Mouse (Mus musculus): Measurements from ENCODE around the gene Ccdc125. TPM values are rescaled to one million over a fixed set of nuclear protein-coding genes. Genes with fewer than 3 reads are reported as not detected.

Ccdc125 gene
- polyA plus RNA-seq (2014; fragmentation: Illumina TruSeq; extraction: RNeasy Lipid Tissue Mini Kit (QIAGEN cat#74804); ENCODE audit: low read depth, low replicate concordance): 0.21 TPM

GRCm38 (mm10) chr13:100669291-100670022, at the start of gene Ccdc125:
Gene Ccdc125, plus strand, starts transcription at chr13:100669717.

GRCm38 (mm10) chr13:100650550-100651438, 18.7 kb upstream of the Ccdc125 start, which contains the start of the genes Ak6 and Rad17:
Gene Ak6, plus strand, starts transcription at chr13:100650979.
Gene Rad17, minus strand, starts transcription at chr13:100651051.

DNA sequence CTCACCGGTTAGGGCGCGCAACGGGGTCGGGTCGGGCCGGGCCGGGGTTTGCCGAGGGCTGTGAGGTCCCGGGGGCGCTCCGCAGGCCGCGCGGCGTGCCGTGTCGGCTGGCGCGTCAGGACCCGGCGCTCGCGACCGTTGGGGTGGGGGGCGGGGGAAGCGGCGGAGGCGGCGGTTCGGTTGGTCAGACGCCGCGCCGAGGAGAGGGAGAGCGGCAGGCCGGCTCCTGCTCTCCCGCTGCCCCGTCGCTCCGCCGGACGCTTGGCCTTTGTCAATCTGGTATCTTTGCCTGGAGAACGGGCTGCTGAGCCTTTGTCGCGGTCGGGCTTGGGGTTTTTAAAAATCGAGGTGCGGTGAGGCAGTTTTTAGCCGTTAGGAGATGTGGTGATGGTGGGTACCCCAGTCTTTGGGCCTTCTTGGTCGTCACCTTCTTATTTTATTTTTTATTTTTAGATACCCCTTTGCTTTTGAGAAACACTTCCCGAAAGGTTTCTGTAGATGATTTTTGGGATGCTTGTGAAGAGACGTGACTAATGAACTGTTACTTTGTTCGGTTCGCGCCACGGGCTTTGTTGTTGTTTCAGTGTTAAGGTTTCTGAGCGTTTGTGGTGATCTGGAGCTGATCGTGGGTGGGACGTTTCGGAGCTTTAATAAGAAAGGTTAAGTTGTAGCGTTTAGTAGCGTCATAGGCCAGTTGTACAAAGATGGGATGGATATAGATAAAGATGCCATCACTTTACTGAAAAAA, 17.9 kb upstream of the Ccdc125 start, which contains the start of gene Taf9:
Gene Taf9 (plus strand): TSS at position 141 of the 748 bp plus-strand sequence.

DNA sequence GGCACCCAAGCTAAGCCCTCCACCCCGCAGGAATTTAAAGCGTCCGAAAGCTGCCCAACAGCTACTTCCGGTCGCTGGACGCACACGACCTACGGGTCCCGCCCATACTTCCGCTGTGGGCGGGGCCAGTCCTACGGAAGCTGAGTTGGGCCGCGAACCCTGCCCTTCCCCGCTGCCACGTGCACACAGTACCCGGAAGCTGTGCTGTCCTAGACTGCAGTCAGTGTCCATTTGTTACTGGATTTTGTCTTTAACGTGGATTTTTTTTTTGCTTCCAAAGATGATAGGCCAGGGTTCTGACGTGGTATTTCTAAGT, 61.3 kb downstream of the Ccdc125 start, which contains the start of gene Cdk7:
Gene Cdk7 (minus strand): TSS at position 79 of the 316 bp plus-strand sequence.

GRCm38 (mm10) chr13:100744036-100744744, 74.7 kb downstream of the Ccdc125 start, which contains the start of gene Mrps36:
Gene Mrps36, minus strand, starts transcription at chr13:100744659.

Other genes starting within 250 kb of the Ccdc125 start
- 0.17 TPM for gene Naip1, start 216.8 kb upstream of the Ccdc125 start, polyA plus RNA-seq (2014; fragmentation: Illumina TruSeq; extraction: RNeasy Lipid Tissue Mini Kit (QIAGEN cat#74804); ENCODE audit: low read depth, low replicate concordance)
- gene Gtf2h2, start 177.1 kb upstream of the Ccdc125 start, polyA plus RNA-seq (2014; fragmentation: Illumina TruSeq; extraction: RNeasy Lipid Tissue Mini Kit (QIAGEN cat#74804); ENCODE audit: low read depth, low replicate concordance): 70.5 TPM
- gene Ocln, start 117.0 kb upstream of the Ccdc125 start, polyA plus RNA-seq (2014; fragmentation: Illumina TruSeq; extraction: RNeasy Lipid Tissue Mini Kit (QIAGEN cat#74804); ENCODE audit: low read depth, low replicate concordance): 7.9 TPM
- gene Marveld2, start 52.7 kb upstream of the Ccdc125 start, polyA plus RNA-seq (2014; fragmentation: Illumina TruSeq; extraction: RNeasy Lipid Tissue Mini Kit (QIAGEN cat#74804); ENCODE audit: low read depth, low replicate concordance): 0.64 TPM
- 2,518 TPM for gene Ak6, start 18.7 kb upstream of the Ccdc125 start, polyA plus RNA-seq (2014; fragmentation: Illumina TruSeq; extraction: RNeasy Lipid Tissue Mini Kit (QIAGEN cat#74804); ENCODE audit: low read depth, low replicate concordance)
- 116 TPM for gene Rad17, start 18.7 kb upstream of the Ccdc125 start, polyA plus RNA-seq (2014; fragmentation: Illumina TruSeq; extraction: RNeasy Lipid Tissue Mini Kit (QIAGEN cat#74804); ENCODE audit: low read depth, low replicate concordance)
- gene Taf9, start 18.1 kb upstream of the Ccdc125 start, polyA plus RNA-seq (2014; fragmentation: Illumina TruSeq; extraction: RNeasy Lipid Tissue Mini Kit (QIAGEN cat#74804); ENCODE audit: low read depth, low replicate concordance): 241 TPM
- gene Cdk7, start 61.2 kb downstream of the Ccdc125 start, polyA plus RNA-seq (2014; fragmentation: Illumina TruSeq; extraction: RNeasy Lipid Tissue Mini Kit (QIAGEN cat#74804); ENCODE audit: low read depth, low replicate concordance): 38.1 TPM
- gene Mrps36, start 74.9 kb downstream of the Ccdc125 start, polyA plus RNA-seq (2014; fragmentation: Illumina TruSeq; extraction: RNeasy Lipid Tissue Mini Kit (QIAGEN cat#74804); ENCODE audit: low read depth, low replicate concordance): 112 TPM
- 19.5 TPM for gene Cenph, start 106.2 kb downstream of the Ccdc125 start, polyA plus RNA-seq (2014; fragmentation: Illumina TruSeq; extraction: RNeasy Lipid Tissue Mini Kit (QIAGEN cat#74804); ENCODE audit: low read depth, low replicate concordance)
- gene Ccnb1, start 116.9 kb downstream of the Ccdc125 start, polyA plus RNA-seq (2014; fragmentation: Illumina TruSeq; extraction: RNeasy Lipid Tissue Mini Kit (QIAGEN cat#74804); ENCODE audit: low read depth, low replicate concordance): 101 TPM
- gene Slc30a5, start 163.7 kb downstream of the Ccdc125 start, polyA plus RNA-seq (2014; fragmentation: Illumina TruSeq; extraction: RNeasy Lipid Tissue Mini Kit (QIAGEN cat#74804); ENCODE audit: low read depth, low replicate concordance): 35.9 TPM

Measured in testis, adult 10 weeks (tissue).